Mouse (Mus musculus) 416B (cell line): ENCODE measurements around the gene Eid3.

Experiments used
- DNase-seq: peaks from one replicate; pipeline ENCODE4 v3.0.0; 2011; ENCODE audit warnings: low read depth

Eid3 gene

GRCm38 (mm10) chr10:82913238-82913637, 46.8 kb downstream of the Eid3 start:
- no peak for DNase-seq

DNA sequence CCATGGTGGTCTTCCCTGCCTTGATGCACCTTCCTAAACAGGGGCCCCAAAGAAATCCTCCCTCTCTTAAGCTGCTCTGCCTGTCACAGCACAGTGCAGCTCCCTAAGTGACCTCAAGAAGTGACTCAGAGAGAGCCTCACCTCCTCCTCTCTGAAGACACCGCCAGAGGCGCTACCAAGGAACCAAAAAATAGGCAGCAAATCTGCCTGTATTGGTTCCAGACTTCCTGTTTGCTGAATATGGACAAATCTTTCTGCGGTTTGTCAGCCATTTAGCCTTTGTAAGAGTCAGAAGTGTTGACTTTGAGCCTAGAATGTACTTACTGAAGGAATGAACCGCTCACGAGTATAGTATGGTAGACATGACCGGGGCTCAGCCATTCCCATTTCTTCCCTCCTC, 47.3 kb downstream of the Eid3 start:
- peak; percentile 86 for DNase-seq
